Mouse (Mus musculus) lung, postnatal 0 days (tissue): ENCODE measurements at regions not wholly inside any gene's neighbourhood (a gene's known extent, or its start where the extent isn't known, plus 50 kb on each side); places are given as distances from the start of the nearest gene placed in this dataset.

Experiments
- CTCF ChIP-seq: IDR thresholded peaks from 2 replicates; pipeline ENCODE4 v1.5.1; 2016; ENCODE audit warnings: antibody characterized with exemption, mild to moderate bottlenecking
- EP300 ChIP-seq: IDR thresholded peaks from 2 replicates; pipeline ENCODE4 v1.6.1; 2016; ENCODE audit warnings: antibody characterized with exemption, mild to moderate bottlenecking, control low read depth

GRCm38 (mm10) chr6:110120406-110120805 is 525.0 kb upstream of the Grm7 start:
- TF ChIP-seq CTCF: no peak
- no peak for TF ChIP-seq EP300
